ENCODE assay signal across 7 mouse cellular contexts in the genomic region with DNA sequence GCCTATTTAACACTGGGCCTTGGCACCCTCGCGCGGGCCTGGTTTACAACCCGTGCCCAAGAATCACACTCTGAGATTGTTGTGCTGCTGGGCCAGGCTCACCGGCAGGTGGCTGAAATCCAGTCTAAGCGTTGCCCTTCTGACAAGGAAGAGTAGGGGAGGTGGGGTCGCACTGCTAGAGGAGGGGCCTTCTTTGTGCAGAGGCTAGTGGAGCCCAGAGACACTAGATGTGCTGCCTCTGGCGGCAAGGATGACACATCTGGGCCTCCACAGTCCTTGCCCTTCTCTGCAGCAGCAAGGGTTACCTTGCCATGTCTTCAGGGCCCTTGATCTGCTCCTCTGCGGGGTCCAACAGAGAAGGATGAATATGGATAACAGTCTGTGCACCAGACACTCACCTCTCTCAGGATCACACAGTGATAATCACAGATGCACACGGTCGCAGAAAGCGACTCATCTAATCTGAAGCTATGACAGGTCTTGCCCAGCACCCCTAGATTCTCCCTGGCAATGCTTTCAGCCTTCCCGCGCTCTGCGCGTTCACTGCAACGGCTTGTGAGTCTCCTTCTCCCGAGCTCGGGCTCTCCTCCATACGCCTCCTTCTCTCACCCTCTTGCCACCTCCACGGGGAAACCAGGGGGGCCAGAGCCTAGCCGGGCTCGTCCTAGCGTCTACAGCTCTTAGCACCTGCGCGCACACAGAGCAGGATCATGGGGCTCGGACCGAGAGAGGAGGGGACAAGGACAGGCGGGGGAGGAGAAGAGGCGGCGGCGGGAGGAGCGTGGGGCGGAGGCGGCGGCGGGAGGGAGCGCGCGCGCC. TPM values are rescaled to one million over a fixed set of nuclear protein-coding genes. Genes with fewer than 3 reads are reported as not detected.
A peak's percentile ranks its signal among the peaks of the same experiment; 100 is the strongest.
DNase-seq lines count a peak whose midpoint lies in the region; ATAC-seq and TF ChIP-seq lines count a peak whose summit lies in the region.

No protein-coding gene starts in this region.

- peak; percentile 57; the same call in 1 of the 2 replicates for ATAC-seq in limb, embryonic 12.5 days (ENCODE audit: insufficient number of reproducible peaks, insufficient read depth, low FRiP score, low TSS enrichment, low read depth)
- ATAC-seq in midbrain, embryonic 13.5 days, result peak; percentile 85

- H3K4me3 ChIP-seq in limb, embryonic 12.5 days (replicated peaks), result peak overlapping the region; percentile 69
- peak overlapping the region; percentile 72 for H3K4me3 ChIP-seq in midbrain, embryonic 13.5 days (replicated peaks)
- H3K4me3 ChIP-seq in spleen, adult 2 months (ENCODE audit: extremely low read depth, insufficient read depth, insufficient read length), result peak overlapping the region; percentile 60

- H3K9ac ChIP-seq in limb, embryonic 12.5 days (replicated peaks), result peak overlapping the region; percentile 73
- H3K9ac ChIP-seq in midbrain, embryonic 13.5 days (replicated peaks), result peak overlapping the region; percentile 98

- no peak for TF ChIP-seq CTCF in spleen, adult 2 months (IDR thresholded peaks at IDR 0.05; ENCODE audit: extremely low read depth, insufficient read depth, insufficient read length, insufficient replicate concordance)

- peak overlapping the region; percentile 99 for H3K4me2 ChIP-seq in limb, embryonic 12.5 days
- peak overlapping the region; percentile 87 for H3K4me2 ChIP-seq in midbrain, embryonic 13.5 days (replicated peaks)

- H3K36me3 ChIP-seq in limb, embryonic 12.5 days, result no peaks in the 10 kb centered on the region
- peaks cover 13% of the 10 kb centered on the region for H3K36me3 ChIP-seq in midbrain, embryonic 13.5 days
- no peaks in the 10 kb centered on the region for H3K36me3 ChIP-seq in spleen, adult 2 months (ENCODE audit: control insufficient read depth, insufficient read depth, low read length)

- peak overlapping the region; percentile 56; the same call in 1 of the 2 replicates for H3K27ac ChIP-seq in limb, embryonic 12.5 days
- peak overlapping the region; percentile 99 for H3K27ac ChIP-seq in midbrain, embryonic 13.5 days
- H3K27ac ChIP-seq in spleen, adult 2 months (ENCODE audit: insufficient read depth, low read length), result no peak overlapping the region

- no peak for TF ChIP-seq POLR2A in spleen, adult 2 months (IDR thresholded peaks at IDR 0.05; ENCODE audit: low read depth, low read length)

- 2% methylated on average over 34 of the region's 41 CpGs for WGBS in limb, embryonic 12.5 days
- under 1% methylated on average over 34 of the region's 41 CpGs for WGBS in midbrain, embryonic 13.5 days
- WGBS in spleen, adult 2 months, result 8% methylated on average over 29 of the region's 41 CpGs

- DNase-seq in adrenal gland, adult 2 months, result peak; percentile 93
- peak; percentile 88 for DNase-seq in embryo, embryonic 10 days (ENCODE audit: low spot score)
- DNase-seq in gastrocnemius, postnatal 4 days (ENCODE audit: low spot score in 2 of 2), result peak; percentile 52 to 62
- peak; percentile 76 for DNase-seq in kidney, adult 18-20 months
- DNase-seq in spleen, adult 2 months (ENCODE audit: low read depth in 1 of 2, low spot score in 2 of 2), result peak in 1 of 2 experiments; percentile 61

- peaks cover 12% of the 10 kb centered on the region for H3K4me1 ChIP-seq in limb, embryonic 12.5 days (replicated peaks)
- H3K4me1 ChIP-seq in midbrain, embryonic 13.5 days (replicated peaks), result peaks cover 46% of the 10 kb centered on the region
- H3K4me1 ChIP-seq in spleen, adult 2 months (ENCODE audit: control insufficient read depth, insufficient read depth, insufficient read length), result peaks cover 10% of the 10 kb centered on the region

- H3K27me3 ChIP-seq in limb, embryonic 12.5 days, result peaks cover 18% of the 10 kb centered on the region
- H3K27me3 ChIP-seq in midbrain, embryonic 13.5 days, result no peaks in the 10 kb centered on the region
- H3K27me3 ChIP-seq in spleen, adult 2 months (ENCODE audit: control insufficient read depth, insufficient read depth, low read length), result peaks cover 3% of the 10 kb centered on the region; the same call in 1 of the 2 replicates

- no peaks in the 10 kb centered on the region for H3K9me3 ChIP-seq in limb, embryonic 12.5 days
- H3K9me3 ChIP-seq in midbrain, embryonic 13.5 days, result no peaks in the 10 kb centered on the region

RNA-seq across cellular contexts. Expression of a gene that starts 0.5 kb away (rescaled TPM):
- total RNA-seq in adrenal gland, adult 2 months (2021), result 1 to 10 TPM; 9.5 to 9.8 TPM
- polyA plus RNA-seq in adrenal gland, adult 2 months (2012; rRNA removed), result 14.0 and 15.9 TPM in 2 replicates
- total RNA-seq in gastrocnemius, postnatal 4 days (2021), result 1 to 10 TPM; 2.4 to 2.6 TPM
- 6.0 and 7.4 TPM in 2 replicates for polyA plus RNA-seq in limb, embryonic 12.5 days (2016; fragmentation: Nextera tagmentation; extraction: Ambion mirVana)
- polyA plus RNA-seq in midbrain, embryonic 13.5 days (2015; fragmentation: Nextera tagmentation; extraction: Ambion mirVana), result 39.2 and 50.0 TPM in 2 replicates
- polyA plus RNA-seq in spleen, adult 2 months (2012; rRNA removed), result 7.4 and 14.5 TPM in 2 replicates
